Mouse (Mus musculus) embryonic facial prominence, embryonic 12.5 days (tissue): ENCODE data around the gene Dntt. TPM values are rescaled to one million over a fixed set of nuclear protein-coding genes. Genes with fewer than 3 reads are reported as not detected.

Experiments
- ATAC-seq: fragments of 200-750 bp; cut with Nextera tagmentation; 2 replicates; pipeline ENCODE4 v1.8.0; 2017; ENCODE audit not compliant: insufficient number of reproducible peaks, insufficient read depth, low FRiP score, low TSS enrichment
- H3K27ac ChIP-seq: fragments of 300-500 bp; sonication (generic); 2 replicates; pipeline ENCODE4 v1.5.1; 2016; ENCODE audit warnings: mild to moderate bottlenecking
- H3K27me3 ChIP-seq: fragments of 300-500 bp; sonication (generic); 2 replicates; pipeline ENCODE4 v1.6.1; 2016; ENCODE audit warnings: mild to moderate bottlenecking, moderate library complexity
- H3K36me3 ChIP-seq: fragments of 300-500 bp; sonication (generic); 2 replicates; pipeline ENCODE4 v1.6.1; 2016; ENCODE audit warnings: mild to moderate bottlenecking
- H3K4me1 ChIP-seq: fragments of 300-500 bp; sonication (generic); 2 replicates; pipeline ENCODE4 v1.6.1; 2016
- H3K4me2 ChIP-seq: fragments of 300-500 bp; sonication (generic); replicated peaks from 2 replicates; pipeline ENCODE4 v1.6.1; 2016; ENCODE audit warnings: mild to moderate bottlenecking, moderate library complexity
- H3K4me3 ChIP-seq: fragments of 300-500 bp; sonication (generic); 2 replicates; pipeline ENCODE4 v1.5.1; 2016; ENCODE audit warnings: mild to moderate bottlenecking
- H3K9ac ChIP-seq: fragments of 300-500 bp; sonication (generic); 2 replicates; pipeline ENCODE4 v1.6.1; 2016; ENCODE audit warnings: mild to moderate bottlenecking, moderate library complexity
- H3K9me3 ChIP-seq: fragments of 300-500 bp; sonication (generic); 2 replicates; pipeline ENCODE4 v1.6.1; 2016; ENCODE audit warnings: mild to moderate bottlenecking, moderate library complexity
- WGBS: fragments of 180-500 bp; shearing (Covaris S2); methylation state at CpG from one replicate; pipeline ENCODE4 v1.1.7; 2016; 5-methylcytosine and 5-hydroxymethylcytosine counted together
- polyA plus RNA-seq: library from polyadenylated mRNA; unstranded; fragments of >200 nt; fragmentation: Nextera tagmentation; extraction: Ambion mirVana; gene quantifications from 2 replicates; pipeline ENCODE4 v1.2.1, GENCODE M21; 2016

Dntt gene
- polyA plus RNA-seq, 1 experiment from 2014 or later, result not detected

- Histone ChIP-seq H3K4me3 (no peak overlapping the region), H3K4me1 (peaks cover 3% of the 10 kb centered on the region; the same call in 1 of the 2 replicates), H3K9ac (no peak overlapping the region), H3K27ac (no peak overlapping the region), H3K4me2 (no peak overlapping the region), H3K9me3 (no peaks in the 10 kb centered on the region), H3K36me3 (no peaks in the 10 kb centered on the region), H3K27me3 (peaks cover 13% of the 10 kb centered on the region)
- WGBS, result 88% methylated on average over 14 of the region's 14 CpGs
- ATAC-seq, result no peak
Measured at GRCm38 (mm10) chr19:41083646-41084045, 54.6 kb downstream of the Dntt start.

- no peak for ATAC-seq
Measured at GRCm38 (mm10) chr19:41086289-41086688, 57.2 kb downstream of the Dntt start.

GRCm38 (mm10) chr19:41086700-41087099 is 57.6 kb downstream of the Dntt start:
- Histone ChIP-seq H3K36me3 (no peaks in the 10 kb centered on the region), H3K9ac (no peak overlapping the region), H3K4me1 (no peaks in the 10 kb centered on the region; the same call in 1 of the 2 replicates), H3K27me3 (peaks cover 19% of the 10 kb centered on the region), H3K4me3 (no peak overlapping the region), H3K27ac (no peak overlapping the region), H3K4me2 (no peak overlapping the region), H3K9me3 (no peaks in the 10 kb centered on the region)
- 0 out of 2 replicates have a peak, but pooled peaks have one; percentile 28 for ATAC-seq
- WGBS, result 6% methylated on average over 2 of the region's 2 CpGs

More at GRCm38 (mm10) chr19:41086289-41086688, 57.2 kb downstream of the Dntt start:
- Histone ChIP-seq H3K27ac (no peak overlapping the region), H3K4me3 (no peak overlapping the region), H3K4me1 (peaks cover 3% of the 10 kb centered on the region; the same call in 1 of the 2 replicates), H3K36me3 (no peaks in the 10 kb centered on the region), H3K27me3 (peaks cover 19% of the 10 kb centered on the region), H3K4me2 (no peak overlapping the region), H3K9me3 (no peaks in the 10 kb centered on the region), H3K9ac (no peak overlapping the region)
- WGBS, result 91% methylated on average over 6 of the region's 6 CpGs

- H3K4me2 ChIP-seq, result no peak overlapping the region
- no peak overlapping the region for H3K9ac ChIP-seq
- H3K9me3 ChIP-seq, result no peaks in the 10 kb centered on the region
- no peaks in the 10 kb centered on the region; the same call in 1 of the 2 replicates for H3K4me1 ChIP-seq
- peaks cover 19% of the 10 kb centered on the region for H3K27me3 ChIP-seq
- no peak overlapping the region for H3K27ac ChIP-seq
- no peak overlapping the region for H3K4me3 ChIP-seq
- ATAC-seq, result no peak
- no peaks in the 10 kb centered on the region for H3K36me3 ChIP-seq
- 41% methylated on average over 4 of the region's 4 CpGs for WGBS
Measured at GRCm38 (mm10) chr19:41087901-41088300, 58.8 kb downstream of the Dntt start.

GRCm38 (mm10) chr19:41088491-41088890 is 59.4 kb downstream of the Dntt start:
- no peak overlapping the region for H3K27ac ChIP-seq
- peak overlapping the region; percentile 19 for H3K4me2 ChIP-seq
- H3K27me3 ChIP-seq, result peaks cover 19% of the 10 kb centered on the region
- no peak for ATAC-seq
- H3K9me3 ChIP-seq, result no peaks in the 10 kb centered on the region
- H3K4me1 ChIP-seq, result no peaks in the 10 kb centered on the region; the same call in 1 of the 2 replicates
- no peak overlapping the region for H3K9ac ChIP-seq
- H3K36me3 ChIP-seq, result no peaks in the 10 kb centered on the region
- WGBS, result 39% methylated on average over 18 of the region's 18 CpGs
- no peak overlapping the region for H3K4me3 ChIP-seq

- Histone ChIP-seq H3K36me3 (no peaks in the 10 kb centered on the region), H3K27ac (no peak overlapping the region), H3K27me3 (peaks cover 19% of the 10 kb centered on the region), H3K9ac (no peak overlapping the region), H3K4me2 (no peak overlapping the region), H3K9me3 (no peaks in the 10 kb centered on the region), H3K4me3 (no peak overlapping the region), H3K4me1 (no peaks in the 10 kb centered on the region; the same call in 1 of the 2 replicates)
- WGBS, result 8% methylated on average over 5 of the region's 5 CpGs
- no peak for ATAC-seq
Measured at GRCm38 (mm10) chr19:41089833-41090232, 60.8 kb downstream of the Dntt start.

GRCm38 (mm10) chr19:41091901-41092300 is 62.8 kb downstream of the Dntt start:
- Histone ChIP-seq H3K4me2 (no peak overlapping the region), H3K4me1 (no peaks in the 10 kb centered on the region; the same call in 1 of the 2 replicates), H3K27ac (no peak overlapping the region), H3K36me3 (no peaks in the 10 kb centered on the region), H3K4me3 (no peak overlapping the region), H3K9me3 (no peaks in the 10 kb centered on the region), H3K9ac (no peak overlapping the region), H3K27me3 (peaks cover 19% of the 10 kb centered on the region)
- 63% methylated on average over 2 of the region's 2 CpGs for WGBS
- ATAC-seq, result no peak

- no peak for ATAC-seq
- H3K27me3 ChIP-seq, result 0 out of 2 replicates have a peak, but pooled peaks cover 3% of the 10 kb centered on the region
- H3K9ac ChIP-seq, result no peak overlapping the region
- no peaks in the 10 kb centered on the region for H3K4me1 ChIP-seq
- H3K4me2 ChIP-seq, result no peak overlapping the region
- no peaks in the 10 kb centered on the region for H3K36me3 ChIP-seq
- H3K4me3 ChIP-seq, result no peak overlapping the region
- H3K9me3 ChIP-seq, result no peaks in the 10 kb centered on the region
- 48% methylated on average over 4 of the region's 4 CpGs for WGBS
- no peak overlapping the region for H3K27ac ChIP-seq
Measured at GRCm38 (mm10) chr19:41097038-41097437, 68.0 kb downstream of the Dntt start.

- 93% methylated on average over 7 of the region's 7 CpGs for WGBS
- no peak overlapping the region for H3K4me3 ChIP-seq
- H3K27me3 ChIP-seq, result 0 out of 2 replicates have a peak, but pooled peaks cover 3% of the 10 kb centered on the region
- no peak overlapping the region for H3K9ac ChIP-seq
- ATAC-seq, result no peak
- H3K36me3 ChIP-seq, result no peaks in the 10 kb centered on the region
- H3K9me3 ChIP-seq, result no peaks in the 10 kb centered on the region
- no peak overlapping the region for H3K4me2 ChIP-seq
- H3K27ac ChIP-seq, result no peak overlapping the region
- H3K4me1 ChIP-seq, result no peaks in the 10 kb centered on the region
Measured at GRCm38 (mm10) chr19:41100863-41101262, 71.8 kb downstream of the Dntt start.

- no peaks in the 10 kb centered on the region for H3K36me3 ChIP-seq
- H3K4me3 ChIP-seq, result no peak overlapping the region
- H3K27me3 ChIP-seq, result 0 out of 2 replicates have a peak, but pooled peaks cover 3% of the 10 kb centered on the region
- H3K4me2 ChIP-seq, result no peak overlapping the region
- H3K27ac ChIP-seq, result no peak overlapping the region
- no peaks in the 10 kb centered on the region for H3K4me1 ChIP-seq
- H3K9me3 ChIP-seq, result no peaks in the 10 kb centered on the region
- WGBS, result 83% methylated on average over 8 of the region's 8 CpGs
- no peak for ATAC-seq
- H3K9ac ChIP-seq, result no peak overlapping the region
Measured at GRCm38 (mm10) chr19:41101390-41101789, 72.3 kb downstream of the Dntt start.

GRCm38 (mm10) chr19:41104922-41105321 is 75.8 kb downstream of the Dntt start:
- 42% methylated on average over 8 of the region's 8 CpGs for WGBS
- H3K9me3 ChIP-seq, result no peaks in the 10 kb centered on the region
- H3K4me3 ChIP-seq, result no peak overlapping the region
- H3K27me3 ChIP-seq, result no peaks in the 10 kb centered on the region
- no peaks in the 10 kb centered on the region for H3K4me1 ChIP-seq
- H3K9ac ChIP-seq, result no peak overlapping the region
- no peaks in the 10 kb centered on the region for H3K36me3 ChIP-seq
- ATAC-seq, result no peak
- H3K4me2 ChIP-seq, result no peak overlapping the region
- no peak overlapping the region for H3K27ac ChIP-seq

- no peak overlapping the region for H3K4me3 ChIP-seq
- no peaks in the 10 kb centered on the region for H3K36me3 ChIP-seq
- no peaks in the 10 kb centered on the region for H3K4me1 ChIP-seq
- ATAC-seq, result 0 out of 2 replicates have a peak, but pooled peaks have one; percentile 53
- 50% methylated on average over 8 of the region's 8 CpGs for whole genome bisulfite sequencing
- no peak overlapping the region for H3K4me2 ChIP-seq
- H3K27ac ChIP-seq, result no peak overlapping the region
- no peaks in the 10 kb centered on the region for H3K27me3 ChIP-seq
- H3K9ac ChIP-seq, result no peak overlapping the region
- no peaks in the 10 kb centered on the region for H3K9me3 ChIP-seq
Measured at GRCm38 (mm10) chr19:41107530-41107929, 78.5 kb downstream of the Dntt start.
